Mouse (Mus musculus): Measurements from ENCODE around the gene Opn1sw. TPM values are rescaled to one million over a fixed set of nuclear protein-coding genes. Genes with fewer than 3 reads are reported as not detected.

The Opn1sw gene
- polyA plus RNA-seq, 1 experiment from 2014 or later = 1.1 TPM

- no peak overlapping the region for H3K27ac ChIP-seq (ENCODE audit: low read length)
- WGBS = 38% methylated on average over 5 of the region's 5 CpGs
- ATAC-seq (ENCODE audit: insufficient read depth, low FRiP score) = no peak
- peaks cover 11% of the 10 kb centered on the region for H3K4me1 ChIP-seq (ENCODE audit: control insufficient read depth, insufficient read depth, low read length)
- H3K4me2 ChIP-seq (ENCODE audit: low read depth, low read length) = no peak overlapping the region
- no peaks in the 10 kb centered on the region for H3K9me3 ChIP-seq (replicated peaks; ENCODE audit: control insufficient read depth, low read length)
- no peaks in the 10 kb centered on the region for H3K36me3 ChIP-seq (ENCODE audit: control insufficient read depth, insufficient read depth, low read length)
- no peak overlapping the region for H3K4me3 ChIP-seq (replicated peaks; ENCODE audit: low read length)
- peaks cover 11% of the 10 kb centered on the region for H3K27me3 ChIP-seq (ENCODE audit: control insufficient read depth, insufficient read depth, low read length)
- H3K9ac ChIP-seq (ENCODE audit: low read length) = no peak overlapping the region
These were observed 43.2 kb upstream of the Opn1sw start for GRCm38 (mm10) chr6:29431473-29431872.

GRCm38 (mm10) chr6:29430681-29431420 lies 42.6 kb upstream of the Opn1sw start:
- H3K9me3 ChIP-seq (replicated peaks; ENCODE audit: control insufficient read depth, low read length) = no peaks in the 10 kb centered on the region
- peaks cover 11% of the 10 kb centered on the region for H3K27me3 ChIP-seq (ENCODE audit: control insufficient read depth, insufficient read depth, low read length)
- no peak overlapping the region for H3K4me2 ChIP-seq (ENCODE audit: low read depth, low read length)
- no peak overlapping the region for H3K27ac ChIP-seq (ENCODE audit: low read length)
- peaks cover 6% of the 10 kb centered on the region for H3K4me1 ChIP-seq (ENCODE audit: control insufficient read depth, insufficient read depth, low read length)
- H3K4me3 ChIP-seq (replicated peaks; ENCODE audit: low read length) = no peak overlapping the region
- ATAC-seq (ENCODE audit: insufficient read depth, low FRiP score) = no peak
- no peaks in the 10 kb centered on the region for H3K36me3 ChIP-seq (ENCODE audit: control insufficient read depth, insufficient read depth, low read length)
- WGBS = 52% methylated on average over 15 of the region's 15 CpGs
- H3K9ac ChIP-seq (ENCODE audit: low read length) = no peak overlapping the region

GRCm38 (mm10) chr6:29428171-29428570 lies 39.9 kb upstream of the Opn1sw start:
- Histone ChIP-seq H3K27me3 (ENCODE audit: control insufficient read depth, insufficient read depth, low read length) (peaks cover 9% of the 10 kb centered on the region; the same call in 1 of the 2 replicates), H3K9ac (ENCODE audit: low read length) (no peak overlapping the region), H3K4me2 (ENCODE audit: low read depth, low read length) (no peak overlapping the region), H3K4me1 (ENCODE audit: control insufficient read depth, insufficient read depth, low read length) (no peaks in the 10 kb centered on the region; the same call in 1 of the 2 replicates), H3K4me3 (replicated peaks; ENCODE audit: low read length) (no peak overlapping the region), H3K9me3 (replicated peaks; ENCODE audit: control insufficient read depth, low read length) (no peaks in the 10 kb centered on the region), H3K36me3 (ENCODE audit: control insufficient read depth, insufficient read depth, low read length) (no peaks in the 10 kb centered on the region), H3K27ac (ENCODE audit: low read length) (no peak overlapping the region)
- 66% methylated on average over 4 of the region's 4 CpGs for WGBS
- ATAC-seq (ENCODE audit: insufficient read depth, low FRiP score) = no peak

GRCm38 (mm10) chr6:29426331-29426730 lies 38.1 kb upstream of the Opn1sw start:
- Histone ChIP-seq H3K27ac (ENCODE audit: low read length) (no peak overlapping the region), H3K4me1 (ENCODE audit: control insufficient read depth, insufficient read depth, low read length) (no peaks in the 10 kb centered on the region), H3K9me3 (replicated peaks; ENCODE audit: control insufficient read depth, low read length) (no peaks in the 10 kb centered on the region), H3K9ac (ENCODE audit: low read length) (no peak overlapping the region), H3K27me3 (ENCODE audit: control insufficient read depth, insufficient read depth, low read length) (no peaks in the 10 kb centered on the region), H3K4me3 (replicated peaks; ENCODE audit: low read length) (no peak overlapping the region), H3K36me3 (ENCODE audit: control insufficient read depth, insufficient read depth, low read length) (no peaks in the 10 kb centered on the region), H3K4me2 (ENCODE audit: low read depth, low read length) (no peak overlapping the region)
- ATAC-seq (ENCODE audit: insufficient read depth, low FRiP score) = no peak
- WGBS = 66% methylated on average over 6 of the region's 6 CpGs

- no peak overlapping the region for H3K27ac ChIP-seq (ENCODE audit: low read length)
- no peaks in the 10 kb centered on the region for H3K27me3 ChIP-seq (ENCODE audit: control insufficient read depth, insufficient read depth, low read length)
- no peaks in the 10 kb centered on the region for H3K4me1 ChIP-seq (ENCODE audit: control insufficient read depth, insufficient read depth, low read length)
- H3K4me3 ChIP-seq (replicated peaks; ENCODE audit: low read length) = no peak overlapping the region
- H3K9me3 ChIP-seq (replicated peaks; ENCODE audit: control insufficient read depth, low read length) = no peaks in the 10 kb centered on the region
- H3K9ac ChIP-seq (ENCODE audit: low read length) = no peak overlapping the region
- ATAC-seq (ENCODE audit: insufficient read depth, low FRiP score) = no peak
- H3K4me2 ChIP-seq (ENCODE audit: low read depth, low read length) = no peak overlapping the region
- H3K36me3 ChIP-seq (ENCODE audit: control insufficient read depth, insufficient read depth, low read length) = no peaks in the 10 kb centered on the region
- 87% methylated on average over 8 of the region's 8 CpGs for WGBS
These were observed 36.9 kb upstream of the Opn1sw start for GRCm38 (mm10) chr6:29425118-29425517.

- Histone ChIP-seq H3K9me3 (replicated peaks; ENCODE audit: control insufficient read depth, low read length) (no peaks in the 10 kb centered on the region), H3K4me1 (ENCODE audit: control insufficient read depth, insufficient read depth, low read length) (no peaks in the 10 kb centered on the region), H3K36me3 (ENCODE audit: control insufficient read depth, insufficient read depth, low read length) (no peaks in the 10 kb centered on the region), H3K27me3 (ENCODE audit: control insufficient read depth, insufficient read depth, low read length) (no peaks in the 10 kb centered on the region), H3K4me2 (ENCODE audit: low read depth, low read length) (no peak overlapping the region), H3K27ac (ENCODE audit: low read length) (no peak overlapping the region), H3K4me3 (replicated peaks; ENCODE audit: low read length) (no peak overlapping the region), H3K9ac (ENCODE audit: low read length) (no peak overlapping the region)
- 88% methylated on average over 2 of the region's 2 CpGs for WGBS
- no peak for ATAC-seq (ENCODE audit: insufficient read depth, low FRiP score)
These were observed 32.3 kb upstream of the Opn1sw start for GRCm38 (mm10) chr6:29420596-29420995.

GRCm38 (mm10) chr6:29415446-29415845 lies 27.2 kb upstream of the Opn1sw start:
- no peaks in the 10 kb centered on the region for H3K9me3 ChIP-seq (replicated peaks; ENCODE audit: control insufficient read depth, low read length)
- ATAC-seq (ENCODE audit: insufficient read depth, low FRiP score) = no peak
- WGBS = 76% methylated on average over 9 of the region's 9 CpGs
- no peaks in the 10 kb centered on the region for H3K36me3 ChIP-seq (ENCODE audit: control insufficient read depth, insufficient read depth, low read length)
- H3K4me1 ChIP-seq (ENCODE audit: control insufficient read depth, insufficient read depth, low read length) = no peaks in the 10 kb centered on the region
- no peak overlapping the region for H3K9ac ChIP-seq (ENCODE audit: low read length)
- no peak overlapping the region for H3K4me2 ChIP-seq (ENCODE audit: low read depth, low read length)
- no peak overlapping the region for H3K27ac ChIP-seq (ENCODE audit: low read length)
- H3K27me3 ChIP-seq (ENCODE audit: control insufficient read depth, insufficient read depth, low read length) = no peaks in the 10 kb centered on the region
- no peak overlapping the region for H3K4me3 ChIP-seq (replicated peaks; ENCODE audit: low read length)

- Histone ChIP-seq H3K27me3 (ENCODE audit: control insufficient read depth, insufficient read depth, low read length) (no peaks in the 10 kb centered on the region), H3K27ac (ENCODE audit: low read length) (no peak overlapping the region), H3K9me3 (replicated peaks; ENCODE audit: control insufficient read depth, low read length) (no peaks in the 10 kb centered on the region), H3K36me3 (ENCODE audit: control insufficient read depth, insufficient read depth, low read length) (no peaks in the 10 kb centered on the region), H3K4me2 (ENCODE audit: low read depth, low read length) (no peak overlapping the region), H3K4me1 (ENCODE audit: control insufficient read depth, insufficient read depth, low read length) (0 out of 2 replicates have a peak, but pooled peaks cover 3% of the 10 kb centered on the region), H3K4me3 (replicated peaks; ENCODE audit: low read length) (no peak overlapping the region), H3K9ac (ENCODE audit: low read length) (no peak overlapping the region)
- no peak for ATAC-seq (ENCODE audit: insufficient read depth, low FRiP score)
- WGBS = 82% methylated on average over 6 of the region's 6 CpGs
These were observed 18.1 kb upstream of the Opn1sw start for GRCm38 (mm10) chr6:29406412-29406811.

GRCm38 (mm10) chr6:29402693-29403342 lies 14.6 kb upstream of the Opn1sw start:
- Histone ChIP-seq H3K4me2 (ENCODE audit: low read depth, low read length) (peak overlapping the region; percentile 41), H3K27me3 (ENCODE audit: control insufficient read depth, insufficient read depth, low read length) (no peaks in the 10 kb centered on the region), H3K27ac (ENCODE audit: low read length) (no peak overlapping the region), H3K9ac (ENCODE audit: low read length) (no peak overlapping the region), H3K36me3 (ENCODE audit: control insufficient read depth, insufficient read depth, low read length) (no peaks in the 10 kb centered on the region), H3K9me3 (replicated peaks; ENCODE audit: control insufficient read depth, low read length) (no peaks in the 10 kb centered on the region), H3K4me3 (replicated peaks; ENCODE audit: low read length) (0 out of 2 replicates have a peak overlapping the region, but pooled peaks have one; percentile 8), H3K4me1 (ENCODE audit: control insufficient read depth, insufficient read depth, low read length) (0 out of 2 replicates have a peak, but pooled peaks cover 3% of the 10 kb centered on the region)
- ATAC-seq (ENCODE audit: insufficient read depth, low FRiP score) = no peak
- WGBS = 9% methylated on average over 34 of the region's 34 CpGs
